Mouse (Mus musculus): ENCODE measurements at regions not wholly inside any gene's neighbourhood (a gene's known extent, or its start where the extent isn't known, plus 50 kb on each side); places are given as distances from the start of the nearest gene placed in this dataset.

- TF ChIP-seq CTCF (IDR thresholded peaks at IDR 0.05; ENCODE audit: borderline replicate concordance, extremely low read depth, insufficient read depth, insufficient read length), result no peak
- no peak for TF ChIP-seq POLR2A (IDR thresholded peaks at IDR 0.05; ENCODE audit: borderline replicate concordance, extremely low read depth, insufficient read depth, insufficient read length, poor library complexity, severe bottlenecking)
Observed at GRCm38 (mm10) chr1:184428612-184429011, 303.8 kb downstream of the Hlx start.

Data from brain, embryonic 14.5 days (tissue).